Mouse (Mus musculus): ENCODE measurements around the gene Sec16a.

Sec16a gene

DNA sequence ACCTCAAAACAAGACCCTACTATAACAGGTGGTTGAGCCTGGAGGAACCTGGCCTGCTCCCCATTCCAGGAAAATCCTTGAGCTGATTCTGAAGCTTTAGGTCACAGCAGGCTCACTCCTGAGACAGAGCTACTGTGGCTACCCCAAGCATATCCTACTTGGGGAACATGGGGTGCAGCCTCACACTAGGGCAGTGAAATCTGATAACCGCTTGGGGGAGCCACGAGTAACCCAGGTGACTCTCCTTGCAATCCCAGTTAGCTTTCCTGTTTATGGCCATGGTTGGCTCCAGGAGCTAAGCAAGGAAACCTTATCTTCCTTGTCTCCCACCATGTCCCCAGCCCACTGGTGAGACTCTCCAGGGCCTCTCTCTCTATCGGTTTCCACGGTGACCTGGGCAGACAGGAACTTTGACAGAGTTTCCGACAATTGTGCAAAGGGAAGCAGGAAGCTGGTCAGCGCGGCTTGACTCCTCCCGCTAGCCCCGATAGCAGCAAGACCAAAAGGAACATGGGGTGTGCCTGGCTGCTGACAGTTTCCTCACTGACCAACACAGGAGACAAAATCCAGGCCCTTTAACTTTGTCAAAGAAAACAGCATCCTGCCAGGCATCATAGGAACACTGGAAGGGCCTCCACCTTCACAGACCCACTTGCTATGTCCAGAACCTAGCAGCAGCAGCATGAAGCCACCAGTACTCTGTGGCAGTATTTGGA lies 29.9 kb upstream of the Sec16a start:
- no peak for DNase-seq (ENCODE audit: low spot score)

DNA sequence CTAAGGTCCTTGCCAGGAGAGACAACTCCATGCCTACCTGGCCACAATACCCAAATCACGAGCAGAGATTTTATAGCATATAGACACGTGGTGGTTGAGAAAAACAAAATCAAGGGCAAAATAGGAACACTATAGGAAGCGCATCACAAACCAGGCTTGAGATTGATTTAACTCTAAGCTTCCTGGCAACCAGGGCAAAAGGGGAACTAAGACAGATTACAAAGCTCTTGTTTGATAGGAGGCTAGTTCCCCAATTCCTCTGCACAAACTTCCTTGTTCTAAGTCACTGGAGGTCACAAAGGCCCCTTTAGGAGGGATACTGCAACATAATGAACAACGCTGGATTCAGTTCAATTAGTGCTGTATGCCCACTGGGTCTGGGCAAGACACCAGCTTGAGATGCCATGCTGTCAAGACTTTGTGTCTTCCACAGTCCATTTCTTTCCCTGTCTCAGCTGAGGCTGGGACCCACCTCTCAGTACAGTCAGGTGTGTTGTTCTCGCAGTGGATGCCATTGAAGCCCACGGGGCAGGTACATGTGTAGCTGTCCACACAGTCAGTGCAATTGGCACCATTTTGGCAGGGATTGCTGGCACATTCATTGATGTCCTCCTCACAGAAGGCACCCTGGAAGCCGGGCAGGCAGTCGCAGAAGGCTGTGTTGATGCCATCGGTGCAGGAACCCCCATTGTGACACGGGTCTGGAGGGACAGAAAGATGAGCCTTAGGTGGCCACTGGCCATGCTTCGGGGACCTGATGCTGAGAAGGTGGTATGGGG lies 27.5 kb upstream of the Sec16a start:
- DNase-seq (ENCODE audit: low spot score), result no peak

DNA sequence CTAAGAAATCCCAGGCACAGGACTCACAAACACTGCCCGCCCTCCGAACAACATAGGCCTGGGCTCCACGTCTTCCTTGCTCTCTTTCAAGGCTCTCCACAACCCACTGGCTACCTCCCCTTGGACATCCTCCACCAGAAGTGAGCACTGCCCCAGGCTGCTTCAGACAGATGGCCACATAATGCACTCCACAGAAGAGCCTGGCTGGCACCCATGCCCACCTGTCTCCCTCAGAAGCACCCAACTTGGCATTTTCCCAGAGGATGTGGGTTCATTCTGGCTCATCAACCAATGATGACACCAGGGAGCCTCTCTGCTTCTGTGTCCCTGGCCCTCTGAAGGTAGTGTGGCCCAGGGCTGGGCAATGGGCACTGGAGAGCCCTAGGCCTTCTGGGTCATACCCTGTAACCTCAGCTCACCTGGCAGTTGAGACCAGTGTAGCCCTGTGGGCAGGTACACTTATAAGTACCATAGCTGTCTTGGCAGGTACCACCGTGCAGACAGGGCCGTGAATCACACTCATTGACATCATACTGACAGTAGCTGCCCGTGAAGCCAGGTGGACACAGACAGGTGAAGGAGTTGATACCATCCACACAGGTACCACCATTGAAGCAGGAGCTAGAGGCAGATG lies 26.8 kb upstream of the Sec16a start:
- no peak for DNase-seq (ENCODE audit: low spot score)

DNA sequence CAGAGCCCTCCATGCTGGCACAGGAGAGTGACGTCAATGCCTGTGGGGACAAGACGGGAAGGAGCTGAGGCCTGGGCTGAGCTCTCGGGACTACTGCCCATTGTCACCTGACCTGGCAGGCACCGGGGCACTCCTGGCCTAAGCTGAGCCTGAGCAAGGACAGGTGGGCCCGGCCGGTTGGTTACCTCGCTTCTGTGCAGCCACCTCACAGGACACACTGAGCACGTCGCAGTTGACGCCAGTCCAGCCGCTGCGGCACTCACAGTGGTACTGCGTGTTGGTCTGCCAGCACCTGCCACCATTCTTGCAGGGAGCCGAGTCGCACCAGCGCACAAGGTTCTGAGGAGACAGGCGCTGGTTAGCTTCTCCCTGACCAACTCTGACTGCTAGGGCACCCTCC lies 26.0 kb upstream of the Sec16a start:
- no peak for DNase-seq (ENCODE audit: low spot score)

DNA sequence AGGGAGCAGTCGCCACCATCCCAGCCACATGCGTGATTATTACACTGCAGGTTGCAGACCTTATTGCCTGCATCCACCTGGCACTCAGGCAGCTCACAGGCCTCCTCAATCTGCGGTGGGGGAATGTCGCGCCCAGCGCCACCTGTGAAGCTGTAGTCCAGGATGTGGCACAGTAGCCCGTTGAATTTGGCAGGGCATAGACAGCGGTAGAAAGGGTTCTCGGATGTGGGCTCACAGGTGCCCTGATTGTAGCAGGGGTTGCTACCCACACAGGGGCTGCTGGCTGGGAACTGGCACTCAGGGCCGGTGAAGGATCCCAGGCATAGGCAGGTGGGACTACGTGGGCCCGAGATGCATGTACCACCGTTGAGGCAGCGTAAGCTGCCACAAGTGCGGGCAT lies 23.4 kb upstream of the Sec16a start:
- DNase-seq (ENCODE audit: low spot score), result no peak

DNA sequence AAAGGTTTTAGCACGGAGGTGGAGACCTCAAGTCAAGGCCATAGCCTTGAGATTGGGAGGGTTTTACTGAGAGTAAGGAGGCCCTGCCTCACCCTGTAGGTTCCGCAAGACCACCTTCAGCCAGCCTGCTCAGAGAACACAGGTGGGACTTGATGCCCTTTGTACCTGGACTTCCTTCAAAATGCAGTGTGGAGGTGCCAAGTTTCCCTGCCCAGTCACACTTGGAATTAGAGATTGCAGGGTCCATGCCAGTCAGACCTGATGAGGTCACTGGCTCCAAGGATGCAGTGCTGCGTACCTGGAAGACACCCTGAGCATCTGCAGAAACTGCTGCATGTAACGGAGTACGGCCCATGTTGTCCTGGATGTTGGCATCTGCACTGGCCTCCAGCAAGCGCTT lies 18.4 kb upstream of the Sec16a start:
- DNase-seq (ENCODE audit: low spot score), result no peak

DNA sequence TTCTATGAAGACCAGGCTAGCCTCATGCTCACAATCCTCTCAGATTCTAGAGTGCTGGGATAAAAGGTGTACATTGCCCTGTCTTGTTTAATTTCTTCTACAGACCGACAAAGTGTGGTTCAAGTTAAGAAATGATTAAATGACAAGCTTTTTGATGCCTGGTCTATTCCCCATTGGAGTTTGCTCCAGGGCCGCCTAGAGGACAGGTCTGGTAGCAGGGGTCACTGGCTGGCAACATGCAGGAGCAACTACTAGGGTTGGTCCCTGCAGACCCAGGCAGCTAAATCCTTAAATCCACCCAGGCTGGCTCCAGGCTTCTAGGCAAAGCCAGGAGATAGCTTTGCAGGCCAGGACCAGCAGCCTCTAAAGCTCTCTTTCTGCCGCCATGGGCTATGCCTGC lies 18.0 kb upstream of the Sec16a start:
- no peak for DNase-seq (ENCODE audit: low spot score)

DNA sequence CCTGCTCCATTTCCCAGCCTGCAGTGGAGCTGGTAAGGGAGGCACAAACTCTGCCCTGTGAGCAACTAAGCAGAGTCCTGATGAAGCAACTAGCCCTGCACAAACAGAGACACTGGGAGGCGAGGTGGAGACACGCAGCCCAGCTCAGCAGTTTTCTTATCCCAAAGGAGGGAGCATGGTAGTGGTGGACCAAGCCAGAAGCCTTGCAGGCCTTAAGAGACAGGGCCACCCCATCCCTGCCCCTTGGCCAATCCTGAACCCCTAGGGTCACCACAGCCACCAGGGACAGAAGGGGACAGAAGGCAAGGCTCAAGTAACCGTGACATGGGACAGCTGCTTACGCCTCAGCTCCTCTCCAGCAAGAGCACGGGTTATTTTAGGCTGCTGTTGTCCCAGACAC lies 16.7 kb upstream of the Sec16a start:
- DNase-seq (ENCODE audit: low spot score), result no peak

DNA sequence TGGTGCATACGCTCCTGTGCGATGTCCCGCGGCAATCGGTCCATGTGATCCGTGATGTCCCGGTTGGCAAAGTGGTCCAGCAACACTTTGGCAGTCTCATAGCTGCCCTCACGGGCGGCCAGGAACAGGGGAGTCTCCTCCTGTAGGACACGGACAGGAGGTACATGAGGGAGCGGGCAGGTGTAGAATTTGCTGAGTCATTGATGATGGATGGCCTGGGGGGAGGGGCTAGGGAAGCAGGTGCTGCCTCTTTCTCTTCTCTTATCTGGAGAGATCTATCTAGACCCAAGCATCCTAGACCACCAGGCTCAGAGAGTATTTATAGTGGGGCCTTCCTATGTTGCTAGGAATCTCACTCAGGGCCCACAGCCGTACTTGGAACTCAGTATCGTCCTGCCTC lies 15.8 kb upstream of the Sec16a start:
- DNase-seq (ENCODE audit: low spot score), result no peak

DNA sequence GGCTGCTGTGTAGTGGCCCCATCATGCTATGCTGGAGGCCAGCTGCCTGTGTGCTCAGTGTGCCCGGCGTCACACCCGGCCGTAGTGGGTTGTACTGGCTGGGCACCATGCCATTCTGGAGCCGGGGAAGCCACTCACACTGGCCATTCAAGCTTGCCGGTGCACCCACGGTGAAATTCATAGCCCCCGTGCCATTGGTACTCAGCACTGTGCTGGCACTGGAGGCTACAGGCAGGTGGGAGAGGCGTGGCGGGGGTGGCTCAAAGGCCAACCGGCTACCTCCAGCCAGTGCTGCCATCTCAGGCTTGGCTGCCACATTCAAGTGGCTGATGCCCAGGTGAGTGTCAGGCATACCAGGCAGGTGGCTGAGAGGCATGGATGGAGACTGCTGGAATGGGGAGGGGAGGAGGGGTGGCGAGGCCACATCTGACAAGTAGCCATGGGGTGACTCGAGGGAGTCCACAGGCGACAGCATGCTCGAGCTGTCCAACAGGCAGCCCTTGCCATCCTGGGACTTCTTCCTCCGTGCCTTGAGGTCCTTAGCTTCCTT lies 15.2 kb upstream of the Sec16a start:
- DNase-seq (ENCODE audit: low spot score), result no peak

DNA sequence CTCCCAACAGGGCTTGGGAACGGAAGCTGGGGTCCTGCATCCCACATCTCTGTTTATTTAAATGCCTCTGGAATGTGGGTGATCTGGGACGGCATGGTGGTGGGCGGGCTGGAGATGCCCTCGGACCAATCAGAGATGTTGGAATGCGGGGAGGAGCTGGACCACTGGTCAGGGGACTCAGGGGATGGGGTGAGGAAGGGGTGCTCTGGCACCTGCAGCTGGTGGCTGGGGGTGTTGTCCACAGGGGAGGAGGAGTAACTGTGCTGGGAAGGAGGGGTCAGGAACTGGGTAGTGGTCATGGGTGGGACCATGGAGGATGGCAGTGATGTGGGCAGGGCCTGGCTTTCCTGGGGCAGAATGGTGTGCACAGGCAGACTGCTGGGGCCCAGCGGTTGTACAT lies 14.5 kb upstream of the Sec16a start:
- no peak for DNase-seq (ENCODE audit: low spot score)

DNA sequence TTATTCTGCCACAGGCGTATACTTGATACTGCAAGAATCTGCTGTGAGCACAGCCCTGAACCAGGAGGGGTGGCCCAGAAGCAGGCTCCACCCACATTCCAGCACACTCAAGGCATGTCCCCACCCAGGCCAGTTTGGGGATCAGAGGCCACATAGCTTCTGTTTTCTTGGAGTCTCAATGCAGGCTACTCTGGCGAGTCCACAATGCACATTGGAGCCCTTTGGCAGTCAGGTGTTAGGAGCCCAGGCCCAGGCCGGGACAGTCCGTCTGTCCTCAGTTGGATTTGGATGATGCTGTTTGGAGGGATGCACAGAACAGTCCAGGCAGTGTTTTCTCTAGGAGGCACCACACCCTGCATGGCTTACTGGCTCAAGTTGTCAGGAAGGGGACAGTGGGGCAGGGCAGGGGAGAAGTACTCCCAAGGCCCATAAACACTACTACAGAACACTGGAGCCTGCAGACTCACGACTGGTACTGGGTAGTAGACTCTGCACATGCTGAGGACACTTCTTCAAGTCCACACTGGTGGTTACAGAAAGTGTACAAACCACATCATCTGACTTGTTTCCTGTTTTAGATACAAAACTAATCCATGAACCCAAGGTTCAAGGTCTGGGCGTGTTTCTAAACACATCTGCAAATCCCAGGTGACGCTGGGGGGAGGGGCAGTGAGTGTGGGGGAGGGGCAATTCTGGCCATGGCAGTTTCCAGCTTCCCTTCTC lies 13.5 kb upstream of the Sec16a start:
- DNase-seq (ENCODE audit: low spot score), result no peak

DNA sequence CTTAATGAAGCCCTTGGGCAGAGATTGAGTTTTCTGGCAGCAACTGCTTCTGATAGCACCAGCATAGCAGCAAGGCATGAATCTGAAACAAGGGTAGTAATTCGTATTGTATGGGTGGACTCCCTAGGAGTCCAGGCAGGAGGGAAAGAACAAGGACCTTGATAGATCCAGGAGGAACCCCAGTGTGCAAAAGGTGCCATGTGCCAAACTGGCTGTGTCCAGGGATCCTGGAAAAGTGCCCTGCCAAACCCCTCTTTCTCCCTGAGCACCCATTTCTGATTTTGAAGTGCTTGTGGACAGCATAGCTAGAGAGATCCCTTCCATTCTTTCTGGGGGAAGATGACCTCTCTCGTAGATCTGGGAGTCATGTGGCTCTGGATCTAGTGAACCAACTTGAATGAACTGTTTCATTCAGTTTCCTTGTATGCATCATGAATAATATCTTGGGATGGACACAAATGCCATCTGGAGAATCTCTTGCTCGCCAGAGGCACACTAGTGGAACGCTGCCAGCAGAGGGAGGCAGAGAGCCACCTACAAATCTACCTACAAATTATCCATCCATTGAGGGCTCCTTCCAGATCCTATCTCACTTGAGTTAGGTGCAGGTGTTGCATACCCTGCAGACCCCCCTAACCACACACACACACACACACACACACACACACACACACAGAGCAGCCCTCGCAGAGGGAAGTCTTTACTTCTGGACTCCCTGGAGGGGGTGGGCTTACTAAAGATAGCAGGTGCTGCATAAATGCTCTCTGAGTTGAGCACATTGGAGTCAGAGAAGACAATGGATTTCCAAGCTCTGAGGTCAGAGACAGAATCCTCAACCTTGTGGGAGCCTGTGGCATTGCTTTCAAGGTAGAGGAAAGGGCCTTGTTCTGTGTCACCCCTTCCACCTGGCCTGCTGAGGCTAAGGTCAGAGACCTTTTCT lies 4.4 kb upstream of the Sec16a start:
- peak; percentile 47 for DNase-seq (ENCODE audit: low spot score)

DNA sequence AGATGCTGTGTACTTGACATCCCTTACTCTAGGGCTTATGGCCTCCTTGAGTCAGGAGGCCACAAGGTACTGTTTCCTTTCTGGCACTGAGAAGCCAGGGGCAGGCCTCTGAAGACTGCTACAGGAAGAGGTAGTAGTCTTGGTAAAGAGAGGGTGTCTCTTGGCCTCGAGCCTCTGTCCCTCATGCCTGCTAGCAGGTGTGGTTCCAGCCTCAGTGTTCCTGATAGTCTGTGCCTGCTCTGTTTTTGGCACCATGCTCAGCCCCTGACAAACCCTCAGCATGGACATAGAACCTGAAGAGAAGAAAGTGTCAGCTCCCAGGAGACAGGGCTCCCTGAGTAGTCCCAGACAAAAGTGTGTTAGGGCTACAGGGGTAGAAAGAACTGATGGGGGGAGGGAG lies 2.4 kb upstream of the Sec16a start:
- no peak for DNase-seq (ENCODE audit: low spot score)

DNA sequence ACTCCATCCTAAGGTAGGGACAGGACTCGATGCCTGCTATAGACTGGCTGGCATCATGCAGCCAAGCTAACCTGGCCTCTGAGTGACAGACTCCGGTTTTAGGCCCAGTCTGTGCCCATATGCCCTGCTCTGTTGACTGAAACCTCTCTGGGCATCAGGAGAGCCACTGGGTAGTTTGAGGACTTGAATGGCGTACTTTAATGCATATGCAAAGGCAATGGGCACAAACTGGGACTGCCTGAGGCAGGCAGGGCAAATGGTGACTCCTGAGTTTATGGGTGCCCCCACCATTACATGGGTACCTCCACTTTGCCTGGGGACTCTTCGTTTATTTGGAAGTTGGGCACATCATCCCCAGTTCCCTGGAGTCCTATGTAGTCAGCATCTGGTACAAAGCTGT lies 1.7 kb upstream of the Sec16a start:
- no peak for DNase-seq (ENCODE audit: low spot score)

DNA sequence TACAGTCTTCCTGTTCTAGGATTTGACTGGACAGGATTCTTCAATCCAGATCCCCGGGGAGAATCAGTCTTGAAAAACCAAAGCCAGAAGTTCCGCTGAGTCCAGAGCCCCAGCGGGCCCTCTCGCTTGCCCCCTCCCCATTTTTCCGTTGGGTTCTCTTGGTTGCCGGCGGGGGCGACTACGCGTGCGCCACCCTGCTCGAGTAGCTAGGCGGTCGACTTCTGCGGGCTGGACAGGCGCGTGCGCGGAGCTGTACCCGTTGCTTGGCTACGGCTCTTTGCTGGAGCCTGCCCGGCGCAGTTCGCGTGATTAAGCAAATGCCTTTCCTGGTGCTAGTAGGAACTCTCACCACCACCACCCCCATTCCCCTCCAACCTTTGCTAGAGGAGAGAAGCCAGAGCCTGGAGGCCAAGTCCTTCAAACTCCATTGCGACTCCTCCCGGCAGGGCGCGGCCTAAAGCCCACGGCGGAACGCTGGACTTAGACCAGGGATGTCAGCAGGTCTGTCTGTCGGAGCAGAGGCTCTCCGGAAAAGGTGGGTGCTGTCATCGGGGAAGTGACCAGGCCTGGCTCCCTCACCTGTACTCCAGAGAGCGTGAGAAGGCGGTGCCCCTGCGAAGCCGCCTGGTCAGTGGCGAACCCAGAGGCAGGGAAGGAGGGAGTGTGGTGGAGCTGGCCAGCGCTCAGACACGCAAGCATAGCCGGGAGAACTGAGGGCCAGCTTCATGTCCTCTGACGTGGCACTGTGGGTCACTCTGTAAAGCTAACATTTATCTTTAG lies 840 bp upstream of the Sec16a start:
- DNase-seq (ENCODE audit: low spot score), result peak; percentile 93

DNA sequence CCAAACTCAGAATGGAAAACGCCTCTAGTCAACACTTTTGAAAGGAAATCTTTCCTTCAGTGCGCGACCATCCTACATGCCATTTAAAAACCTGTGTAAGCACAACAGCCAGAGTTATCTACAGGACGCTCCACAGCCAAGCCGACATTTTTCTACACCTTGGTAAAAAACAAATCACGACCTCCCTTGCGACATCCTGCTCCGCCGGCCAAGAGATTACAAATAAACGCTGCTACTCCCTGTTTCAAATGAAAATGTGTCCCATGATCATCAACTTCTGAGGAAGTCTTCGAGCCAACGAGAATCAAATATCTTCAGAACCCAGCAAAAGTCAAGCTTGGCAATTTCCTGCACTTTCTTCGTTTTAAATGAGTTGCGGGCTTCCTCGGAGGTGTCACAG lies 648 bp downstream of the Sec16a start:
- no peak for DNase-seq (ENCODE audit: low spot score)

DNA sequence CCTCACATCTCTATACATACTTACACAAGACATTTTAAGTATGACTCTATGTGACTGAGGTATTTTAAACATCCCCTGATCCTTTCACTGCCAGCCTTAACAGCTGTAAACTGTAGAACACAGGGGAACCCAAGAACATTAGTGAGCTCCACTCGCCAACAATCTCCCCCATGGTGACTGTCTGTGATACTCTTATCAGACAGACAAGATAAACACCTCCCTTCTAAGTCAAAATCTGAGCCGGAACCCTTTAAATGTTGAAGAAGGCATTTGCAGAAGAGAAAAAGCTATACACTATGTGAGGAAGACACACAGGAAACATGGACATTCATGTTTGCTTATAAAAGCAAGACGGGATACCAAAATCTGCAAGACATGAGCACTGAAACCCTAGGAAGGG lies 1.1 kb downstream of the Sec16a start:
- no peak for DNase-seq (ENCODE audit: low spot score)

DNA sequence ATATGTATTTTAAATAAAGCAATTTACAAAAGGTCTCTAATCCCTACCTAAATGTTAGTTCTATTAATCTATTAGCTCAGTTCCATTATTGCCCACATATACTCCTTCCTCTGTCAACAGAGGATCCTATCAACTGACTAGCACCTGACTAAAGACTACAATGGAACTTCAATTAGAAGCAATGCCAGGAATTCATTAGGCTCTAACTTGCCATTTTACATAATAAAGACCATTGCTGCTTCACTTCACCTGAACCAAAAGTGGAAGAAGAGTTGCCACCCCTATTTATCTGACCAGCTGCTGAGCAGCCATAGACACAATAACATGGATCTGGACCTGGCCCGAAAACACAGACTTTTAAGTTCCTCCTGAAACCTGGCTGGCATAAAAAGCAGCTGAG lies 2.2 kb downstream of the Sec16a start:
- DNase-seq (ENCODE audit: low spot score), result no peak

DNA sequence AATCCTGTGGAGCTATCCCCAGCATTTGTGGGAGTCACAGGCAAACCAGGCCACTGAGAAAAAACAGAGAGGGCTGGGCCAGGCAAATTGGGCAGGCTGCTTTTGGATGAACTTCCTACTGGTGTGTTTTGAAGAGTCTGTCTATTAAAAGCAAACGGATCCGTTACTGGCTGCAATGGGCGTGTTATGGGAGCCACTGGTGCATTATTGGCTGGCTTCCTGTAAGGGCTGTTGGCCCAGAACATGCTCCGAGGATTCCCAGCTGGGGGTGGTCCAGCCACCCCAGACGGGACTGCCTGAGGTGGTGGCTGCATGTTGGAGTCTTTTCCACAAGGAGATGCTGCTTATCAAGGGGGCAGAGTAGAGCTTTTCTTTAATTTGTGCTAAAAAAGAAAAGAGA lies 3.3 kb downstream of the Sec16a start:
- no peak for DNase-seq (ENCODE audit: low spot score)

DNA sequence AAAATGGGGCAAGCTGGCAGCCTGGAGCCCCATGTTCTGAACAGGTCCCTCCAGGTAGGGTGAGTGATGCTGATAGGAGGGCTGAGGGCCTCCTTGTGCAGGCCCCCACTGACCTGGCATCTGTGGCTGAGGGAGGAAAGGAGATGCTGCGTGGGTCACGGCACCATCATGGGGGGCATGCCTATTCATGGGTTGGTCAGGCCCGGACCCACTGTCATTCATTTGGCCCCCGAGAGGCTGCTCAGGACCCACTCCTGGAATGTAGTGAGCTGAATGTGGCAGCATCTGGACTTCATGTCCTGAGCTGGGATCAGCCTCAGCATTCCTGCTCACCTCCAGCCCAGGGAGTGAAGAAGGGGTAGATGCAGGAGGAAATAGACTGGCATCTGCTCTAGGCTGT lies 3.8 kb downstream of the Sec16a start:
- DNase-seq (ENCODE audit: low spot score), result no peak

Data from ovary, postnatal 10 days (tissue).